Mouse (Mus musculus): ENCODE measurements at regions not wholly inside any gene's neighbourhood (a gene's known extent, or its start where the extent isn't known, plus 50 kb on each side); places are given as distances from the start of the nearest gene placed in this dataset.

- no peak overlapping the region for H3K4me2 ChIP-seq (ENCODE audit: low read depth, low read length)
- no peaks in the 10 kb centered on the region for H3K27me3 ChIP-seq (ENCODE audit: control insufficient read depth, insufficient read depth, low read length)
- H3K9me3 ChIP-seq (replicated peaks; ENCODE audit: control insufficient read depth, low read length), result no peaks in the 10 kb centered on the region
- TF ChIP-seq CTCF (IDR thresholded peaks at IDR 0.05; ENCODE audit: low read depth) (no peak), EP300 (IDR thresholded peaks at IDR 0.05; ENCODE audit: low read depth) (no peak)
- H3K27ac ChIP-seq (ENCODE audit: low read depth), result no peak overlapping the region
- no peaks in the 10 kb centered on the region for H3K4me1 ChIP-seq (ENCODE audit: control insufficient read depth, insufficient read depth)
- H3K4me3 ChIP-seq (ENCODE audit: low read depth, low read length), result no peak overlapping the region
- no peak overlapping the region for H3K9ac ChIP-seq (replicated peaks; ENCODE audit: low read depth, low read length)
- DNase-seq (ENCODE audit: low spot score), result no peak
- H3K36me3 ChIP-seq (replicated peaks; ENCODE audit: control insufficient read depth, insufficient read depth, low read length), result no peaks in the 10 kb centered on the region
- no peak for ATAC-seq (ENCODE audit: insufficient read depth, low read depth)
These were observed 1070.2 kb upstream of the Zeb2 start for GRCm38 (mm10) chr2:46187265-46187888.

GRCm38 (mm10) chr2:46183241-46183640, 1066.0 kb upstream of the Zeb2 start:
- Histone ChIP-seq H3K4me2 (ENCODE audit: low read depth, low read length) (no peak overlapping the region), H3K27ac (ENCODE audit: low read depth) (no peak overlapping the region), H3K9me3 (replicated peaks; ENCODE audit: control insufficient read depth, low read length) (no peaks in the 10 kb centered on the region), H3K4me3 (ENCODE audit: low read depth, low read length) (no peak overlapping the region), H3K36me3 (replicated peaks; ENCODE audit: control insufficient read depth, insufficient read depth, low read length) (no peaks in the 10 kb centered on the region), H3K4me1 (ENCODE audit: control insufficient read depth, insufficient read depth) (no peaks in the 10 kb centered on the region), H3K27me3 (ENCODE audit: control insufficient read depth, insufficient read depth, low read length) (no peaks in the 10 kb centered on the region), H3K9ac (replicated peaks; ENCODE audit: low read depth, low read length) (no peak overlapping the region)
- TF ChIP-seq EP300 (IDR thresholded peaks at IDR 0.05; ENCODE audit: low read depth), result no peak
- TF ChIP-seq CTCF (IDR thresholded peaks at IDR 0.05; ENCODE audit: low read depth), result no peak
- WGBS, result 79% methylated on average over 2 of the region's 2 CpGs
- DNase-seq (ENCODE audit: low spot score) (no peak), ATAC-seq (ENCODE audit: insufficient read depth, low read depth) (no peak)

DNA sequence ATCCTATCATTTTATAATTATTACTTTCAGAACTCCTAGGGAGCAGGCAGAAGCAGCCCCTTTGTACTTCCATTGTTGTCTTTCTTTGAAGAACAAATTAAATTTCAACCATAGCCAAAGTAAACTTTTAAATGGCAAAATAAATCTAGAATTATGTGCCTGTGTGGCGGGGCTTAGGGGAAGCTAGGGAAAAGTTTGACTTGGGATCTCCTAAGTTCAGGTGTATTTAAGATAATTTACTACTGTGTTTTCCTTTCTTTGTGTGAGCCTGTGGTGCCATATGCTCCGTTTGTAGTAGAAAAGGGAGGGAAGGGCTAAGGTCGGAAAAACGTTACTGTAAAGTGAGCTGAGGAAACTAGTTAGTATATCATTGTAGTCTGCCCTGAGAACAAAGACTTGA, 1062.5 kb upstream of the Zeb2 start:
- H3K27me3 ChIP-seq (ENCODE audit: control insufficient read depth, insufficient read depth, low read length), result no peaks in the 10 kb centered on the region
- TF ChIP-seq EP300 (IDR thresholded peaks at IDR 0.05; ENCODE audit: low read depth), result no peak
- no peak for TF ChIP-seq CTCF (IDR thresholded peaks at IDR 0.05; ENCODE audit: low read depth)
- no peaks in the 10 kb centered on the region for H3K36me3 ChIP-seq (replicated peaks; ENCODE audit: control insufficient read depth, insufficient read depth, low read length)
- DNase-seq (ENCODE audit: low spot score) (no peak), ATAC-seq (ENCODE audit: insufficient read depth, low read depth) (no peak)
- H3K4me2 ChIP-seq (ENCODE audit: low read depth, low read length), result no peak overlapping the region
- H3K4me3 ChIP-seq (ENCODE audit: low read depth, low read length), result no peak overlapping the region
- no peak overlapping the region for H3K27ac ChIP-seq (ENCODE audit: low read depth)
- no peak overlapping the region for H3K9ac ChIP-seq (replicated peaks; ENCODE audit: low read depth, low read length)
- no peaks in the 10 kb centered on the region for H3K4me1 ChIP-seq (ENCODE audit: control insufficient read depth, insufficient read depth)
- no peaks in the 10 kb centered on the region for H3K9me3 ChIP-seq (replicated peaks; ENCODE audit: control insufficient read depth, low read length)
- 46% methylated on average over 4 of the region's 4 CpGs for WGBS

DNA sequence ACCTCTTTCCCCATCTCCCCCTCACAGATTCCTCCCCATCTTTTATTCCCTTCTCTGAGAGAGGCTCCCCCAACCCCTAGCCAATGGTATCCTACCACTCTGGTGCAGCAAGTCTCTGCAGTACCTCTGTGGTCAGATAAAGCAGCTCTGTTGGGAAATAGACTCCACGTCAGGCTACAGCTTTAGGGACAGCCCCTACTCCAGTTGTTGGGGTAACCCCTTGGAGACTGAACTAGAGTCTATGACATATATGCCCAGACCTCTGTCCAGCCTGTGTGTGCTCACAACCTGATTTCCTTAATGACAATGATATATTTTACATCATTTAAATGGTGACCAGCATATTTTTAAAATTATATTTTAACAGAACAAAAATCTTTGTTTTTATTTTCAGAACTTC, 1051.3 kb upstream of the Zeb2 start:
- ATAC-seq (ENCODE audit: insufficient read depth, low read depth), result no peak
- 0% methylated on average over 1 of the region's 1 CpGs for WGBS

GRCm38 (mm10) chr2:46149848-46150247, 1032.7 kb upstream of the Zeb2 start:
- TF ChIP-seq EP300 (IDR thresholded peaks at IDR 0.05; ENCODE audit: low read depth) (no peak), CTCF (IDR thresholded peaks at IDR 0.05; ENCODE audit: low read depth) (no peak)
- 91% methylated on average over 3 of the region's 3 CpGs for WGBS
- no peaks in the 10 kb centered on the region for H3K4me1 ChIP-seq (ENCODE audit: control insufficient read depth, insufficient read depth)
- H3K9me3 ChIP-seq (replicated peaks; ENCODE audit: control insufficient read depth, low read length), result no peaks in the 10 kb centered on the region
- H3K27ac ChIP-seq (ENCODE audit: low read depth), result no peak overlapping the region
- no peak overlapping the region for H3K4me3 ChIP-seq (ENCODE audit: low read depth, low read length)
- DNase-seq (ENCODE audit: low spot score), result no peak
- no peak for ATAC-seq (ENCODE audit: insufficient read depth, low read depth)
- H3K4me2 ChIP-seq (ENCODE audit: low read depth, low read length), result no peak overlapping the region
- no peak overlapping the region for H3K9ac ChIP-seq (replicated peaks; ENCODE audit: low read depth, low read length)
- H3K27me3 ChIP-seq (ENCODE audit: control insufficient read depth, insufficient read depth, low read length), result no peaks in the 10 kb centered on the region
- H3K36me3 ChIP-seq (replicated peaks; ENCODE audit: control insufficient read depth, insufficient read depth, low read length), result no peaks in the 10 kb centered on the region

More for the DNA sequence above, 1051.3 kb upstream of the Zeb2 start:
- no peaks in the 10 kb centered on the region for H3K4me1 ChIP-seq (ENCODE audit: control insufficient read depth, insufficient read depth)
- H3K4me2 ChIP-seq (ENCODE audit: low read depth, low read length), result no peak overlapping the region
- no peaks in the 10 kb centered on the region for H3K9me3 ChIP-seq (replicated peaks; ENCODE audit: control insufficient read depth, low read length)
- no peak overlapping the region for H3K4me3 ChIP-seq (ENCODE audit: low read depth, low read length)
- no peaks in the 10 kb centered on the region for H3K36me3 ChIP-seq (replicated peaks; ENCODE audit: control insufficient read depth, insufficient read depth, low read length)
- H3K27ac ChIP-seq (ENCODE audit: low read depth), result no peak overlapping the region
- TF ChIP-seq CTCF (IDR thresholded peaks at IDR 0.05; ENCODE audit: low read depth) (no peak), EP300 (IDR thresholded peaks at IDR 0.05; ENCODE audit: low read depth) (no peak)
- no peak overlapping the region for H3K9ac ChIP-seq (replicated peaks; ENCODE audit: low read depth, low read length)
- H3K27me3 ChIP-seq (ENCODE audit: control insufficient read depth, insufficient read depth, low read length), result no peaks in the 10 kb centered on the region
- DNase-seq (ENCODE audit: low spot score), result no peak

GRCm38 (mm10) chr2:46119871-46120270, 1002.7 kb upstream of the Zeb2 start:
- Histone ChIP-seq H3K9me3 (replicated peaks; ENCODE audit: control insufficient read depth, low read length) (no peaks in the 10 kb centered on the region), H3K4me1 (ENCODE audit: control insufficient read depth, insufficient read depth) (no peaks in the 10 kb centered on the region), H3K9ac (replicated peaks; ENCODE audit: low read depth, low read length) (no peak overlapping the region), H3K27me3 (ENCODE audit: control insufficient read depth, insufficient read depth, low read length) (no peaks in the 10 kb centered on the region), H3K4me2 (ENCODE audit: low read depth, low read length) (no peak overlapping the region), H3K27ac (ENCODE audit: low read depth) (no peak overlapping the region), H3K36me3 (replicated peaks; ENCODE audit: control insufficient read depth, insufficient read depth, low read length) (no peaks in the 10 kb centered on the region), H3K4me3 (ENCODE audit: low read depth, low read length) (no peak overlapping the region)
- TF ChIP-seq CTCF (IDR thresholded peaks at IDR 0.05; ENCODE audit: low read depth), result no peak
- TF ChIP-seq EP300 (IDR thresholded peaks at IDR 0.05; ENCODE audit: low read depth), result no peak
- 22% methylated on average over 3 of the region's 3 CpGs for WGBS
- ATAC-seq (ENCODE audit: insufficient read depth, low read depth) (no peak), DNase-seq (ENCODE audit: low spot score) (no peak)
